Mouse (Mus musculus) common myeloid progenitor, adult 5-6 weeks (primary cell): ENCODE measurements around the gene Pstpip1. TPM values are rescaled to one million over a fixed set of nuclear protein-coding genes. Genes with fewer than 3 reads are reported as not detected.

Source experiments
- ATAC-seq: replicated peaks from 2 replicates; pipeline ENCODE4 v1.8.0; 2016; ENCODE audit warnings: low read depth, mild to moderate bottlenecking, moderate TSS enrichment, inconsistent platforms; ENCODE audit not compliant: poor library complexity, severe bottlenecking
- total RNA-seq: library from RNA; stranded (forward); fragments of 200-1000, 187-1606 nt; gene quantifications from 2 replicates; pipeline ENCODE4 v1.2.3, GENCODE M21; 2017

The Pstpip1 gene
- total RNA-seq = 37.1 and 64.6 TPM in 2 replicates

DNA sequence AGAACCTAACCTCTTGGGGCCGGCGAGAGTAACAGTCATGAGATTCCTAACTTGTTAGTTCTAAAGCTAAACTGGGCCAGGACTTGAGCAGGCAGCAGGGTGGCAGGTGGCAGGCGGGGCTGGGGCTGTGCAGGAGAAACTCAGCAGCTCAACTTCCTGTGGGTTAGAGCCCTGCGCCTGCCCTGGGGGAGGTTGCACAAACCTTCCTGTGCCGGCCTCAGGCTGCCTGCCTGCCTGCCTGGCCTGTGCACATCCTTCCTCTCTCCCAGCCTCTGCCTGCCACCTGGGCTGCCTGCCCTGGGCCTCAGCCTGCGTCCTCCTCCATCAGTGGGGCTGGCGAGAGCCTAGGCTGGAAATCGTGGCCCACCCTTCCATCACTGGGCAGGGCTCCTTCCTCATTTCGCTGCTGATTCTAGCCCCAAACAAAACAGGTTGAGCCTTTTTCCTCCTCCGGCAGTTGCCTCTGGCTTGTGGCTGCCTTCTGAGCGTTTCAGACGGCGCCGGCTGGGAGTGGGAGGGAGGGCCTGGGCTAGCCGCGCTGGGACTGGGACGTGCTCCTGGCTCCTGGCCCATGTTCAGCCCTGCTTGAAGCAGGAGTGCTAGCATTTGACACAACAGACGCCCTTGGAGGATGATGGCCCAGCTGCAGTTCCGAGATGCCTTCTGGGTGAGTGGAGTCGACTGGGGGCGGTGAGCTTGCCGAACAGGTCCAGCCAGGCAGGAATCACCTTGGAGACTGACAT is at the start of gene Pstpip1:
TSS of gene Pstpip1 (plus strand) at position 185 of the 743 bp plus-strand sequence.
- ATAC-seq = peak; percentile 90

- peak; percentile 99 for ATAC-seq
These were observed 48.2 kb upstream of the Pstpip1 start, which contains the start of gene Rcn2 for GRCm38 (mm10) chr9:56041372-56042180. Rcn2 (plus strand) TSS chr9:56041845.

DNA sequence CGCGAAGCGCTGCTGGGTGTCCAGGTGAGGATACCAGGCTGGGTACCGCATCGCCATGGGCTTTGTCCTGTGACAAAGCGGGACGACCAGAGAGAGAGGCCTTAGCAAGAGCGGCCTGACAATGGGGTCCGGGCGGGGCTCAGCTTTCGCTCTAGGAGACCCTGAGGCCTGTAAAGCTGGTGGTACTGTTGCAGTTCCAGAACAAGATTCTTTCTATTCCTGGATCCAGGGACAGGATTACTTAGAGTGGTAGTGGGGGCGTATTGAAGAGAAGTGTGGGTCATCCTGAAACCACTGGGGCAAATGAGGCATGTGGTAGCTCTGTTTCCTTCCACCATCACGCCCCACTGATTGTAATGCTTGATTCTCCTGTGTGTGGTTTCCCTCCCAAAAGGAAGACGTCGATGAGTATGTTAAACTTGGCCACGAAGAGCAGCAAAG is 47.6 kb upstream of the Pstpip1 start:
- peak; percentile 57 for ATAC-seq

GRCm38 (mm10) chr9:56053796-56054195 is 36.0 kb upstream of the Pstpip1 start:
- ATAC-seq = no peak

- no peak for ATAC-seq
These were observed 33.6 kb upstream of the Pstpip1 start for GRCm38 (mm10) chr9:56056147-56056546.

- no peak for ATAC-seq
These were observed 27.4 kb upstream of the Pstpip1 start for GRCm38 (mm10) chr9:56062336-56062735.

- ATAC-seq = no peak
These were observed 24.8 kb upstream of the Pstpip1 start for GRCm38 (mm10) chr9:56065011-56065410.

DNA sequence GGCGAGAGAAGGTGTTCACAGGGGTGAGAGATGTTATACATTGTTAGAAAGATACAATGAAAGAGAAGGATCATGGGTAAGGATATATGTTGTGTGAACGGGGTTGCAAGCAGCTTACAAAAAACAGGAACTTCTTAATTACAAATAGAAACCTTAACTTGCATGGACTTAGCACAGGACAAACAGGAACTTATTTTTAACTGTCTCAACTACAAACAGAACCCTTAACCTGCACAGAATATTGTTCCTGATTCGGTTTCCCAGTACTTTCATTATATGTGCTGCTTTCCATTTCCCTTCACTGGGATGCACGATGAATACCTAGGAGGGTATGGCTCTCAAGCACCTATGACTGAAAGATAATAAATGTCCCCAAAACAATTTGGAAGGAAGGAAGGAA is 21.8 kb upstream of the Pstpip1 start:
- peak; percentile 58 for ATAC-seq

DNA sequence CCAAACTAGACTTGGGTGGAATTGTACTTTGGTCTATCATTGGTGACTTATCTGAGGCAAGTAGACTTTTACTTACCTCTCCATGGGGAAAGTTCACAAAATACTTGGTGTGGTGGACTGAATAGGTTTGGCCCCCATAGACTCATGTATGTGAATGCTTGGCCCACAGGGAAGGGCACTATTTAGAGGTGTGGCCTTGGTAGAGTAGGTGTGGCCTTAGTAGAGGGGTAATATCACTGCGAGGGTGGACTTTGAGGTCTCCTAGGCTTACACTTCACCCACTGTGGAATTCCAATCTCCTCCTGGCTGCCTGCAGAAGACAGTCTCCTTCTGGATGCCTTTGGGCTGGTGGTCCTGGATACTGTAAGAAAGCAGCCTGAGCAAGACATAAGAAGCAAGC is 21.1 kb upstream of the Pstpip1 start:
- no peak for ATAC-seq

DNA sequence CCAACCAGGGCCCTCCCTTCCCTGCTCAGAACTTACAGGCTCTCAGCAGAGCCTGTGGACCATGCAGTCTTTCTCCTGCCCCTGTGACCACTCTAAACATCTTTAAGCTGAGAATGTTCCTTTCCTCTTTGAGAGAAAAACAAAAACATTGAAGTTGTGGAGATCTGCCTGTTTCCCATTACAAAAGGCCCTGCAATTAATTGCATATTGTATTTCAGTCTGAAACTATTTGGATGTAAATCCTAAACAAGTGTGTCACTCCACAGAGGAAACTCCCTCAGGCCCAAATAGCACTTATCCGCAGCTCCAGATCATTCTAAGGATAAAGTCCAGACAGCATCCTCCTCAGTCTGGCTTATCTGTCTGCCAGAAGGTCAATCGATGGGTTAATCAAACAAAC is 16.9 kb upstream of the Pstpip1 start:
- ATAC-seq = no peak

GRCm38 (mm10) chr9:56074863-56075262 is 14.9 kb upstream of the Pstpip1 start:
- ATAC-seq = no peak

DNA sequence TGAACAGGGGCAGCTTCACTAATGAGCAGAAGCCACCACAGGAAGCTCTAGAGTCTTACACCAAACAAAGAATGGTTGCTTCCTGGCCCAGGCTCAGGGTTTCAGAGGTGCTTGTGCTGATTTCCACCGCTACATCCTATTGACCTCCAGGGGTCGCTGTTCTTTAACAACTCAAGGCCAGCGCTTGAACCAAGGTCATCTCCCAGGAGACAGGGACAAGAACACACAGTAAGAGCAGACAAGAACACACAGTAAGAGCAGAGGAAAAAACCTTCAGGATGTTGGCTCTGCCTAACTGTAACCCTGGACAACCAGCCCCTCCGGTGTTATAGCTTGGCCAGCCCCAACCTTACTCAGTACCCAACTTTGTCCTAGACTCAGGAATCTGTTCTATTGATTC is 14.5 kb upstream of the Pstpip1 start:
- peak; percentile 73 for ATAC-seq

DNA sequence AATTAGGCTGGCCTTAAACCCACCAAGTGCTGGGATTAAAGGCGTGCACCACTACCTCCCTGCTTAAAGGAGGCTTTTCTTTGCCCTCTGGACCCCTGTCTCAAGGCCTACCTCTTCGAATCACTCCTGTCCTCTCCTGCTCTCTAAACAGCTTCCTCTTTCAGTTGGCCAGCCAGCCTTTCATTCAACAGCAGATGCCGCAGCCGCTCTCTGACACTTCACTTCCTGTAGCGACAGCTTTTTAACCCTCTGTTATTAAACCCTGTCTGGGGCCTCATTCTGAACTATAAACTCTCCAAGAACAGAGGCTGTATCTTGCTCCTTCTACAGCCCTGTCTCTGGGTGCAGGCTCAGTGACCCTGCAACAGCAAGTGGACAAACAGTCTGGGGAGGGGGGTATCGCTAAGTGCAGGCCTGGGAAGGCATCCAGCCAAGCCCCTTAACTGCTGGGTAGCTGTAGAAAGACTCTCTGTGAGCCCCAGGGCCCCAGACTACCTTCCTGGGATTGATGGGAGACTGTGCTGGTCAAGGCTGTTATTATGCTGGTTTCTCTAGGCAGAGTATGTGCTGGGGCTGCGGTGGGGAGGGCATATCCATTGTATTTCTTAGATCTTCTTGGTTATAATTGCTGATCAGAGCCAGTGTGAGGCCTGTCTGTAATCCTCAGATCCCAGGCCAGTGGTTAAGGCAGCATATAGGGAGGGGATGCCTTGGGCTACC is 13.7 kb upstream of the Pstpip1 start:
- peak; percentile 71 for ATAC-seq

- ATAC-seq = peak; percentile 60
These were observed 10.2 kb upstream of the Pstpip1 start for GRCm38 (mm10) chr9:56079587-56079986.

DNA sequence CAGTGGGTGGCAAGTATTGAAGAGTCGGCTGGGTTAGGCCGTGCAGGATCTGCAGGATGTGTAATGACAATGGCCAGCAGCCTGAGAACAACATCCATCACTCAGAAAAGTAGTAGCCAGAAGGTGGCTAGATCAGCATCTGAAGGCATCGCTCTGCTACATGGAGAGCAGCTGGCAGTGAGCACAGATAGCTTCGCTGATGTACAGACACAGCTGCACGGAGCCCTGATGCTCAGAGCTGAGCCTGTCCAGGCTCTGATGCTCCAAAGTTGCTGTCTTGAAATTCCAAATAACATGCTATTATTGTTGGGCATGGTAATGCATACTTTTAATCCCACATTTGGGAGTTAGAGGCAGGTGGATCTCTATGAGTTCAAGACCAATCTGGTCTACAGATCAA is 3.2 kb upstream of the Pstpip1 start:
- ATAC-seq = no peak

GRCm38 (mm10) chr9:56090546-56091225 is 924 bp downstream of the Pstpip1 start:
- no peak for ATAC-seq

DNA sequence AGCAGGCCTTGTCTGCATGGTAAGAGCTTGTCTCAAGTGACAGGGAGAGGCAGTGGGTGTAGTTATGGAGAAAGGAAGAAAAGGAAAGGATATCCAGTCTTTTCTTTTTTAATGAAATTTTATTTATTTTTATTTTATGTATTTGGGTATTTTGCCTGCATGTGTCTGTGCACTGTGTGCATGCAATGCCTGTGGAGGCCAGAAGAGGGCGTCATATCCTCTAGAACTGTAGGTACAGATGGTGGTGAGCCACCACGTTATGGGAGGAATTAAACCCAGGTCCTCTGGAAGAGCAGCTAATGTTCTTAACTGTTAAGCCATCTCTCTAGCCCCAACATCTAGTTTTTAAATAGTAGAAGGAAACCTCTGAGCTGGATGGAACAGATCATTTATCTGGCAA is 2.3 kb downstream of the Pstpip1 start:
- ATAC-seq = no peak

DNA sequence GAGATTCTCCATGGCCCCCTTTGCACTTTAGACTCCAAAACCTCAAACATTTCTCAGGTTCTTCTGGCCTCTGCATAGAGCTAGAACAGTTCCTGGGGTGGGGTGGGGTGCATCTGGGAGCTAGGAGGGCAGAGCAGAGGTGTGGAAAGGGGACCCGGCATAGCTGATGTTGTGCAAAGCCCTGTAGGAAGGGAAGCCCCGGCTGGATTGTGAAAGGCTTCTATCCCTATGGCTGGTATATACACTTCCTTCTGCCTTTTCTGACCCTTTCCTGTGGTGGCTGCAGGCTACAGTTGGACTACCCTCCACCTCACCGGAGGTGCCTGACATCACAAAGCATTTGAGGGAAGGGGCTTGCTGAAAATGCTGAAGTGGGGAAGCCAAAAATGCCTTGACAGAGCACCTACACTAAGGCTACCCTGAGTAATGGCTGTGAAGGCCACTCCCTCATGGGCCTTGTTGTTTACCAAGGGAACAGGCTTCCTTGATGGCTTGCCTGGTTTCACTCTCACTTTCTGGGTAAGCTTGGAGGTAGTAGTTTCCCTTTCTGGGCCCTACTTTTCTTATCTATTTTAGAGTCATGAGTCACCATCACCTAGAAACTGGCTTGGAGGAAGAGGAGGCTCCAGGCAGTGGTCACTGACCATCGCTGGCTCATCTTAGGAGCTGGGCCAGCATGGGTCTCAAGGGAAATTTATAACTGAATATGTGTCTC is 8.0 kb downstream of the Pstpip1 start:
- ATAC-seq = peak; percentile 49

DNA sequence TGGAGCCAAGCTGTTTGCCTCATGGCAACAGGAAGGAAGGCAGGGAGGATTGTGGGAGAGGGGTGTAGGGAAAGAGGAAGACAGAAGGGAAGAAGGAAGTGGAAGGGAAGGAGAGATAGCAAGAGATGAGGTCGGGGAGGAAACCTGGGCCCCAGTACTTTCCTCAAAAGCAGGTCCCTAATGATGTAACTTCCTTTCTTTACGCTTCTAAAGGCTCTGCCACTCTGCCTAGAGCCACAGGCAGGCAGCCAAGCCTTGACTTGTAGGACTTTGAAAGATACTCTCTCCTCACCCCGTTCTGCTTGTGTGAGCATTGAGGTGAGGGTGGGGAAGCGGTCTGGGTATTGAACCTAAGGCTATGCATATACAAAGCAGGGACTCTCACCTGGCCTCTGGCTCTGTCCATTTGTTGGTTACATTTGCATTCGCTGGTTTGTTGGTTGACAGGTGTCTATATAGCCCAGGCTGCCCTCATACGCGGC is 10.3 kb downstream of the Pstpip1 start:
- peak; percentile 69 for ATAC-seq
